Mouse (Mus musculus): Measurements from ENCODE around the gene Gm13283.

- no peak for TF ChIP-seq POLR2A (IDR thresholded peaks at IDR 0.05; ENCODE audit: control insufficient read depth, low read depth, low read length)
- no peak for TF ChIP-seq CTCF (IDR thresholded peaks at IDR 0.05; ENCODE audit: control insufficient read depth, insufficient read depth, insufficient replicate concordance, low read depth, low read length)
These were observed 33.2 kb upstream of the Gm13283 start for GRCm38 (mm10) chr4:88726727-88727126.
